Mouse (Mus musculus) ovary, adult 10 weeks (tissue): ENCODE data around the gene Tek. TPM values are rescaled to one million over a fixed set of nuclear protein-coding genes. Genes with fewer than 3 reads are reported as not detected.

ENCODE experiments used
- polyA plus RNA-seq: library from polyadenylated mRNA; stranded (reverse); fragments of 350-450 nt; fragmentation: Illumina TruSeq; extraction: RNeasy Lipid Tissue Mini Kit (QIAGEN cat#74804); gene quantifications from one replicate; pipeline ENCODE4 v1.2.3, GENCODE M21; 2014

Tek gene
- 22.1 TPM for polyA plus RNA-seq

DNA sequence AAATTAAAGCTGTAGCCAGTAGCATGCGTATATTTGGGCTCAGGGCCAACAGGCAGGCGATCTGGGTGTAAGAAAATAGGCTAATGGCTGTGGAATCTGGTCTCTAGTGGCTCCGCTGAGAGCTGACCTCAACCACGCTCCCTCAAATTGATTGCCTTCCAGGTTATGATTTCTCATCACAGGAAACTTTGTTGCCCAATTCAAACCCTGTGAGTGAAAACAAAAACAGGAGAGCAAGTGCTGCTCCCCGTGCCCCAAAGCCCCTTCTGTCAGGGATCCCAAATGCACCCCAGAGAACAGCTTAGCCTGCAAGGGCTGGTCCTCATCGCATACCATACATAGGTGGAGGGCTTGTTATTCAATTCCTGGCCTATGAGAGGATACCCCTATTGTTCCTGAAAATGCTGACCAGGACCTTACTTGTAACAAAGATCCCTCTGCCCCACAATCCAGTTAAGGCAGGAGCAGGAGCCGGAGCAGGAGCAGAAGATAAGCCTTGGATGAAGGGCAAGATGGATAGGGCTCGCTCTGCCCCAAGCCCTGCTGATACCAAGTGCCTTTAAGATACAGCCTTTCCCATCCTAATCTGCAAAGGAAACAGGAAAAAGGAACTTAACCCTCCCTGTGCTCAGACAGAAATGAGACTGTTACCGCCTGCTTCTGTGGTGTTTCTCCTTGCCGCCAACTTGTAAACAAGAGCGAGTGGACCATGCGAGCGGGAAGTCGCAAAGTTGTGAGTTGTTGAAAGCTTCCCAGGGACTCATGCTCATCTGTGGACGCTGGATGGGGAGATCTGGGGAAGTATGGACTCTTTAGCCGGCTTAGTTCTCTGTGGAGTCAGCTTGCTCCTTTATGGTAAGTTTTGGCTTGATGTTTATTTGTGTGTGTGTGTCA, at the start of gene Tek:
Gene Tek, plus strand, starts transcription at position 452 of the 894 bp plus-strand sequence.

Other genes starting within 250 kb of the Tek start
- gene Gm10306, start 182.7 kb upstream of the Tek start, polyA plus RNA-seq = not detected
- gene Caap1, start 182.5 kb upstream of the Tek start, polyA plus RNA-seq = 36.7 TPM
- gene Plaa, start 136.0 kb upstream of the Tek start, polyA plus RNA-seq = 224 TPM
- 130 TPM for gene Ift74, start 124.8 kb upstream of the Tek start, polyA plus RNA-seq
- gene Lrrc19, start 89.1 kb upstream of the Tek start, polyA plus RNA-seq = not detected
- gene Eqtn, start 189.6 kb downstream of the Tek start, polyA plus RNA-seq = not detected
- gene Mysm1, start 239.8 kb downstream of the Tek start, polyA plus RNA-seq = 32.0 TPM